Mouse (Mus musculus) lung, embryonic 15.5 days (tissue): ENCODE results near the gene Ccdc172. TPM values are rescaled to one million over a fixed set of nuclear protein-coding genes. Genes with fewer than 3 reads are reported as not detected.

Experiments used
- ATAC-seq: fragments of 200-750 bp; cut with Nextera tagmentation; 2 replicates; pipeline ENCODE4 v1.8.0; 2017; ENCODE audit warnings: moderate number of reproducible peaks, borderline replicate concordance; ENCODE audit not compliant: low FRiP score, low TSS enrichment; ENCODE audit errors: extremely low read depth
- H3K27ac ChIP-seq: fragments of 300-500 bp; sonication (generic); 2 replicates; pipeline ENCODE4 v1.5.1; 2015; ENCODE audit warnings: moderate library complexity, mild to moderate bottlenecking, inconsistent platforms
- H3K27me3 ChIP-seq: fragments of 300-500 bp; sonication (generic); 2 replicates; pipeline ENCODE4 v1.6.1; 2015; ENCODE audit warnings: inconsistent platforms
- H3K36me3 ChIP-seq: fragments of 300-500 bp; sonication (generic); 2 replicates; pipeline ENCODE4 v1.6.1; 2015; ENCODE audit warnings: inconsistent platforms
- H3K4me1 ChIP-seq: fragments of 300-500 bp; sonication (generic); 2 replicates; pipeline ENCODE4 v1.6.1; 2015; ENCODE audit warnings: inconsistent platforms
- H3K4me2 ChIP-seq: fragments of 300-500 bp; sonication (generic); 2 replicates; pipeline ENCODE4 v1.6.1; 2015; ENCODE audit warnings: inconsistent platforms, mild to moderate bottlenecking, moderate library complexity
- H3K4me3 ChIP-seq: fragments of 300-500 bp; sonication (generic); 2 replicates; pipeline ENCODE4 v1.5.1; 2015; ENCODE audit warnings: mild to moderate bottlenecking, inconsistent platforms
- H3K9ac ChIP-seq: fragments of 300-500 bp; sonication (generic); 2 replicates; pipeline ENCODE4 v1.6.1; 2015; ENCODE audit warnings: inconsistent platforms
- H3K9me3 ChIP-seq: fragments of 300-500 bp; sonication (generic); 2 replicates; pipeline ENCODE4 v1.6.1; 2016; ENCODE audit warnings: inconsistent platforms
- WGBS: fragments of 180-500 bp; shearing (Covaris S2); methylation state at CpG from one replicate; pipeline ENCODE4 v1.1.7; 2015; 5-methylcytosine and 5-hydroxymethylcytosine counted together
- polyA plus RNA-seq: library from polyadenylated mRNA; unstranded; fragments of >200 nt; fragmentation: Nextera tagmentation; extraction: Ambion mirVana; gene quantifications from 2 replicates; pipeline ENCODE4 v1.2.1, GENCODE M21; 2015

Gene Ccdc172
- polyA plus RNA-seq, 1 experiment from 2014 or later = not detected

GRCm38 (mm10) chr19:58573072-58573438 is 61.3 kb downstream of the Ccdc172 start:
- Histone ChIP-seq H3K27ac (no peak overlapping the region), H3K4me1 (no peaks in the 10 kb centered on the region), H3K27me3 (no peaks in the 10 kb centered on the region), H3K36me3 (no peaks in the 10 kb centered on the region), H3K9me3 (no peaks in the 10 kb centered on the region), H3K9ac (no peak overlapping the region), H3K4me2 (no peak overlapping the region), H3K4me3 (no peak overlapping the region)
- ATAC-seq = no peak
- WGBS = 40% methylated on average over 3 of the region's 3 CpGs

GRCm38 (mm10) chr19:58582018-58582417 is 70.2 kb downstream of the Ccdc172 start:
- no peaks in the 10 kb centered on the region for H3K4me1 ChIP-seq
- ATAC-seq = no peak
- no peaks in the 10 kb centered on the region for H3K27me3 ChIP-seq
- no peak overlapping the region for H3K9ac ChIP-seq
- H3K4me3 ChIP-seq = no peak overlapping the region
- H3K9me3 ChIP-seq = no peaks in the 10 kb centered on the region
- 49% methylated on average over 7 of the region's 7 CpGs for WGBS
- no peak overlapping the region for H3K27ac ChIP-seq
- H3K36me3 ChIP-seq = no peaks in the 10 kb centered on the region
- H3K4me2 ChIP-seq = no peak overlapping the region

- H3K9me3 ChIP-seq = no peaks in the 10 kb centered on the region
- no peaks in the 10 kb centered on the region for H3K36me3 ChIP-seq
- H3K27ac ChIP-seq = no peak overlapping the region
- no peak overlapping the region for H3K9ac ChIP-seq
- 87% methylated on average over 5 of the region's 5 CpGs for WGBS
- H3K4me2 ChIP-seq = no peak overlapping the region
- H3K4me3 ChIP-seq = no peak overlapping the region
- no peak for ATAC-seq
- no peaks in the 10 kb centered on the region for H3K4me1 ChIP-seq
- H3K27me3 ChIP-seq = no peaks in the 10 kb centered on the region
These were observed 71.2 kb downstream of the Ccdc172 start for GRCm38 (mm10) chr19:58582956-58583355.

GRCm38 (mm10) chr19:58586046-58586445 is 74.3 kb downstream of the Ccdc172 start:
- Histone ChIP-seq H3K9me3 (no peaks in the 10 kb centered on the region), H3K4me3 (no peak overlapping the region), H3K4me1 (no peaks in the 10 kb centered on the region), H3K4me2 (no peak overlapping the region), H3K9ac (no peak overlapping the region), H3K27me3 (no peaks in the 10 kb centered on the region), H3K27ac (no peak overlapping the region), H3K36me3 (no peaks in the 10 kb centered on the region)
- no peak for ATAC-seq
- 61% methylated on average over 2 of the region's 2 CpGs for WGBS

- no peak overlapping the region for H3K4me2 ChIP-seq
- H3K9ac ChIP-seq = no peak overlapping the region
- no peaks in the 10 kb centered on the region for H3K36me3 ChIP-seq
- H3K27me3 ChIP-seq = no peaks in the 10 kb centered on the region
- no peak for ATAC-seq
- no peaks in the 10 kb centered on the region for H3K9me3 ChIP-seq
- WGBS = 70% methylated on average over 6 of the region's 6 CpGs
- H3K4me3 ChIP-seq = no peak overlapping the region
- no peak overlapping the region for H3K27ac ChIP-seq
- no peaks in the 10 kb centered on the region for H3K4me1 ChIP-seq
These were observed 78.6 kb downstream of the Ccdc172 start for GRCm38 (mm10) chr19:58590251-58590936.

- 83% methylated on average over 5 of the region's 5 CpGs for WGBS
- no peak for ATAC-seq
These were observed 88.6 kb downstream of the Ccdc172 start for GRCm38 (mm10) chr19:58600381-58600780.

More at GRCm38 (mm10) chr19:58600381-58600780, 88.6 kb downstream of the Ccdc172 start:
- H3K9me3 ChIP-seq = no peaks in the 10 kb centered on the region
- no peaks in the 10 kb centered on the region for H3K27me3 ChIP-seq
- H3K9ac ChIP-seq = no peak overlapping the region
- H3K27ac ChIP-seq = no peak overlapping the region
- no peak overlapping the region for H3K4me2 ChIP-seq
- H3K36me3 ChIP-seq = no peaks in the 10 kb centered on the region
- no peak overlapping the region for H3K4me3 ChIP-seq
- H3K4me1 ChIP-seq = no peaks in the 10 kb centered on the region

Other genes starting within 250 kb of the Ccdc172 start
- 7.9 and 9.5 TPM in 2 replicates for gene Gfra1, start 56.1 kb upstream of the Ccdc172 start, polyA plus RNA-seq
- gene Pnlip, start 140.5 kb downstream of the Ccdc172 start, polyA plus RNA-seq = not detected in 2 replicates
- gene Pnliprp1, start 216.9 kb downstream of the Ccdc172 start, polyA plus RNA-seq = 0.77 and 12.2 TPM in 2 replicates
- 0.23 and 0.30 TPM in 2 replicates for gene Pnliprp2, start 247.7 kb downstream of the Ccdc172 start, polyA plus RNA-seq